Mouse (Mus musculus) hindbrain, embryonic 11.5 days (tissue): Measurements from ENCODE around the gene Slfn5. TPM values are rescaled to one million over a fixed set of nuclear protein-coding genes. Genes with fewer than 3 reads are reported as not detected.
"Not testable (repeated sequence)": the region's sequence is repeated elsewhere in the genome, so short reads cannot be mapped to it uniquely, and the experiment has no call there.

Source experiments
- ATAC-seq: fragments of 200-750 bp; cut with Nextera tagmentation; 2 replicates; pipeline ENCODE4 v1.8.0; 2017; ENCODE audit warnings: mild to moderate bottlenecking, moderate TSS enrichment, moderate library complexity; ENCODE audit not compliant: low FRiP score
- DNase-seq: peaks from one replicate; pipeline ENCODE4 v3.0.0-alpha.2; 2015; ENCODE audit warnings: low spot score
- H3K27ac ChIP-seq: fragments of 300-500 bp; sonication (generic); 2 replicates; pipeline ENCODE4 v1.5.1; 2014; ENCODE audit warnings: mild to moderate bottlenecking, low read depth, low read length
- H3K27me3 ChIP-seq: fragments of 300-500 bp; sonication (generic); 2 replicates; pipeline ENCODE4 v1.6.1; 2014; ENCODE audit warnings: mild to moderate bottlenecking, low read length, moderate library complexity, mixed read lengths; ENCODE audit not compliant: control insufficient read depth, insufficient read depth
- H3K36me3 ChIP-seq: fragments of 300-500 bp; sonication (generic); 2 replicates; pipeline ENCODE4 v1.6.1; 2014; ENCODE audit warnings: mild to moderate bottlenecking, low read length, moderate library complexity, mixed read lengths; ENCODE audit not compliant: control insufficient read depth, insufficient read depth
- H3K4me1 ChIP-seq: fragments of 300-500 bp; sonication (generic); replicated peaks from 2 replicates; pipeline ENCODE4 v1.6.1; 2014; ENCODE audit warnings: low read length, mixed read lengths; ENCODE audit not compliant: control insufficient read depth, insufficient read depth
- H3K4me2 ChIP-seq: fragments of 300-500 bp; sonication (generic); replicated peaks from 2 replicates; pipeline ENCODE4 v1.6.1; 2014; ENCODE audit warnings: mild to moderate bottlenecking, low read depth, low read length
- H3K4me3 ChIP-seq: fragments of 300-500 bp; sonication (generic); 2 replicates; pipeline ENCODE4 v1.5.1; 2014; ENCODE audit warnings: low read depth, low read length
- H3K9ac ChIP-seq: fragments of 300-500 bp; sonication (generic); 2 replicates; pipeline ENCODE4 v1.6.1; 2014; ENCODE audit warnings: low read depth, low read length
- H3K9me3 ChIP-seq: fragments of 300-500 bp; sonication (generic); 2 replicates; pipeline ENCODE4 v1.6.1; 2016; ENCODE audit warnings: low read length; ENCODE audit not compliant: control insufficient read depth
- WGBS: fragments of 180-500 bp; shearing (Covaris S2); extraction: QIAGEN DNeasy Blood & Tissue Kit; methylation state at CpG from one replicate; pipeline ENCODE4 v1.1.7; 2014; 5-methylcytosine and 5-hydroxymethylcytosine counted together
- polyA plus RNA-seq: library from polyadenylated mRNA; unstranded; fragments of >200 nt; fragmentation: Nextera tagmentation; extraction: Ambion mirVana; gene quantifications from 2 replicates; pipeline ENCODE4 v1.2.1, GENCODE M21; 2014

Slfn5 gene
- polyA plus RNA-seq, 1 experiment from 2014 or later, result 1.3 TPM

DNA sequence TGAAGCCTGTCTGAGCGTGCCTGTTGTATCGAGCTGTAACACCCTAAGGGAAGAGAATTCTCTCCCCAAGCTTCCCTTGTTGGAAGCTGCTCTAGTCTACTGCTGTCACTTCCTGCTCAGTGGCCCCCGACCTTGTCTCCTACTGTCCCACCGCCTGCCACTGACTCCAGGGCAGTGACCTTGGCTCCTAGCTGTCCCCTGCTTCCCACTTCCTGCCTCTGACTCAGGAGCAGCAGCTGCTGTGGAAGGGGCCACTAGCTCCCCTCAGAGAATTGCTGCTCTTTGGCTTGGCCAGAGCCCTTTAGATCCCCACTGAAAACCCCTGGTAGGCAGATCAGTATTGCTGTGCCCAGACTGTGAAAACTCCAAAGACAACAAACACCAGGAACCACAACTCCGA, 22.8 kb downstream of the Slfn5 start:
- Histone ChIP-seq H3K27ac (no peak overlapping the region), H3K4me2 (no peak overlapping the region), H3K27me3 (no peaks in the 10 kb centered on the region), H3K4me3 (no peak overlapping the region), H3K4me1 (no peaks in the 10 kb centered on the region; the same call in 1 of the 2 replicates), H3K9me3 (no peaks in the 10 kb centered on the region), H3K36me3 (no peaks in the 10 kb centered on the region), H3K9ac (no peak overlapping the region)
- 53% methylated on average over 5 of the region's 5 CpGs for WGBS
- ATAC-seq (no peak), DNase-seq (no peak)

DNA sequence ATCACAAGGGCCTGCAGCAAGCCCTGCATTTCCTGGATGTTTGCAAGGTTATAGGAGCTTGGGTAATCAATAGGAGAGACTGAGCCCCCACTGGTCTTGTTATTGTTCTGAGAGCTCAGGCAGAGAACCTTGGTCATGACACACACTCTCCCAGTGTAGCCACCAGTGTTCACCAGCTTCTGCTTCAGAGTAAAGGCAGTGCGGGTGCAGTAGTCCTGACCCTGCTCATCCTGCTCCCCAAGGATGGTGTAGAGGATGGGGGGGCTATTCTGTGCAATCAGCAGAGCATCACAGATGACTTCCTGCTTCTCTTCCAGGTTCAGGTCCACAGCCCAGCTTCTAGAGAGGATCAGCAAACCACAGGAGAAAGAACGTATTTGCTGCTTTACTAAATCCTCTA, 31.3 kb downstream of the Slfn5 start:
- 89% methylated on average over 2 of the region's 2 CpGs for WGBS
- not testable (repeated sequence) for H3K4me2 ChIP-seq, H3K4me3 ChIP-seq, H3K9me3 ChIP-seq, H3K27me3 ChIP-seq, H3K9ac ChIP-seq, ATAC-seq, H3K36me3 ChIP-seq, H3K27ac ChIP-seq, DNase-seq, H3K4me1 ChIP-seq

DNA sequence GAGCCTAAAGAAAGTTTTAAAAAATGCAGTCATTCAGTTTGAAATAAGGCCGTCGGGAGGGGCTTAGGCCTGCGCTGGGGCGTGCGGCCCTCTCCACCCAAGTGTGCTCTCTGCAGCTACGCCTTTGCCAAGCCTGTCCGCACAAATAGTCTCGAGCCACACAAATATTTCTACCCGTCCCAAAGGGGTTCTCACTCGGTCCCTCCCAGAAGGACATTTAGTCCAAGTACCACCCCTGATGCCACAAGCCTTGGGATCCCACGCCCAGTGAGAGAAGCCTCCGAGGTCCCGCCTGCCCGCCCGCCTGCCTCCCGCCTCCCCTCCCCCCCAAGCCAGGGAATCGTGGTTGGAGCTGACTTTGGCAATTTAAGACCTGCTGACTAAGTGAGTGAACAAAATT, 32.0 kb downstream of the Slfn5 start:
- DNase-seq (no peak), ATAC-seq (no peak)
- H3K27ac ChIP-seq, result no peak overlapping the region
- H3K9ac ChIP-seq, result no peak overlapping the region
- no peaks in the 10 kb centered on the region for H3K9me3 ChIP-seq
- no peaks in the 10 kb centered on the region for H3K36me3 ChIP-seq
- H3K4me3 ChIP-seq, result no peak overlapping the region
- H3K4me1 ChIP-seq, result no peaks in the 10 kb centered on the region
- H3K27me3 ChIP-seq, result no peaks in the 10 kb centered on the region
- no peak overlapping the region for H3K4me2 ChIP-seq
- 77% methylated on average over 17 of the region's 17 CpGs for WGBS

DNA sequence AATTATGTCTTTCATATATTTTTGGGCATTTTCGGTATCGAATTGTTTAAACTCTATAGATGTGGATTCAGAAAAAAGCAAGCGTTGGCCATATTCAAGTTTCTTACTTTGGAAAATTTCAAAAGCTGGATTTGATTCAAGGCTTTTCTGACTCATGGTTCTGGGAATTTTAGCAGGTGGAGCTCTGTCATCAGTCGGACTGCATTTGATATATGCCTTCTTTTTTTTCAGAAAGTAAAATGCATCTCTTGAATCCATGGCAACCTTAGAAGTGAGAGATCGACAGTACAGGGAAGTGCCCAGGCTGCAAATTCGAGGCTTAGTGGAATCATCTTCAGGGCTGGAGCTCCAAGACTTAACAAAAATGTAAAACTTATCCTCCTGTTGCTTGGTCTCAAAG, 36.5 kb downstream of the Slfn5 start:
- ATAC-seq, result no peak
- Histone ChIP-seq H3K4me2 (no peak overlapping the region), H3K4me1 (no peaks in the 10 kb centered on the region; the same call in 1 of the 2 replicates), H3K4me3 (no peak overlapping the region), H3K27ac (no peak overlapping the region), H3K9me3 (no peaks in the 10 kb centered on the region), H3K36me3 (no peaks in the 10 kb centered on the region), H3K9ac (no peak overlapping the region), H3K27me3 (peaks cover 3% of the 10 kb centered on the region; the same call in 1 of the 2 replicates)
- WGBS, result 85% methylated on average over 6 of the region's 6 CpGs
- no peak for DNase-seq

DNA sequence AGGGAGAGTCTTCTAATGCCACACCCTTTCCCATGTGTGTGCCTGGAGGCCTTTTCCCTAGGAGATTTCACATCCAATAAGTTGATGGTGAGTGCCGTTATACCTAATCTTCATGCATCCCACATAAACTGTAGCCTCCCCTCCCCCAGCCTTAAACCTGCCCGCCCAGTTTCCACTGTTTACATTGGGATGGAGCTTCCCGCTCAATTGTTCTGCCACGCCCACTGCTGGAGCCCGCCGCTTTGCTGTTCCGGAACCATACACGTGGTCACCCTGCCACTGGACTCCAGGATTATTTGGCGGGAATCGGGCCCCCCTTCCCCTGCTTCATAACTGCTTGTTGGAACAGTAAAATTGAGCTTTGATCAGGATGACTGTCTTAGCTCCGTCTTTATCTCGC, 38.2 kb downstream of the Slfn5 start:
- H3K9ac ChIP-seq, result no peak overlapping the region
- no peak for ATAC-seq
- WGBS, result 32% methylated on average over 12 of the region's 12 CpGs
- no peaks in the 10 kb centered on the region; the same call in 1 of the 2 replicates for H3K4me1 ChIP-seq
- H3K27ac ChIP-seq, result no peak overlapping the region
- peak; percentile 8 for DNase-seq
- no peak overlapping the region for H3K4me3 ChIP-seq
- H3K4me2 ChIP-seq, result no peak overlapping the region
- H3K9me3 ChIP-seq, result no peaks in the 10 kb centered on the region
- H3K36me3 ChIP-seq, result no peaks in the 10 kb centered on the region
- peaks cover 3% of the 10 kb centered on the region; the same call in 1 of the 2 replicates for H3K27me3 ChIP-seq

DNA sequence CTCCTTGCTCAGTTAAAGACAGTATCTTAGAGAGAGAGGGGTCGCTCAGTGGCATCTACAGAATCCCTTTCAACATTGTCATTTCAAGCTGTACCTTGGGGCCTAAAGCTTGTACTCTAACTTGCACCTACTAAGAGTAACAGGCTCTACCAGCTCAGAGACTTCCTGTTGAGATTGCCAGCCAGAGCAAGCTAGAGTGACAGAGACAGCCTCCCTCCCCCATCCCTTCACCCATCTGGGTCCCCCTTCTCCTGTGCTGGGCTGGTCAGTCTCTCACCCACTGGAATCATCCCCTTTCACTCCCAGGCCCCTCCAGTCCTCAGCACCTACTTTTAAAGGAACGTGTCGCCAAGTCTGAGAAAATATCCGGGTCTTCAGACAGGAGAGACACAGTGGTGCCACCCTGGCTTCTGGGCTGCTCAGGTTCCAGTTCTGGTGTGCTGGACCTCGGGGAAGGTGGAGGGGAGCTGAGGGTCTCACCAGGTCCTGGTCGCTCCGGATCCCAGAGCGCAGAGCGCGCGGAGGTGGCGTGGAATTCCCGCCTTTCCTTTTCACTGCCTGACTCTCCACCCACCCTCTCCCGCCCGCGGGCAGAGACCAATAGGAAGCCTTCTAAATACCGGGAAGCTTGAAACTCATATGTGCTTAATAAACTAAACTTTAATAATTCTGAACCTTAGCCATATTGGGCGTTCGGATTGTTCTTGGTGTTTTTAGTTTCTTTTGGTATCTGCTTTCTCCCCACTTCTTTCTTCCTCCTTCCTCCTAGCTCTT, 39.6 kb downstream of the Slfn5 start:
- not testable (repeated sequence) for H3K9me3 ChIP-seq, H3K4me1 ChIP-seq, H3K27me3 ChIP-seq, ATAC-seq, H3K27ac ChIP-seq, H3K36me3 ChIP-seq
- peak overlapping the region; percentile 30 for H3K4me3 ChIP-seq
- H3K4me2 ChIP-seq, result peak overlapping the region; percentile 49
- H3K9ac ChIP-seq, result peak overlapping the region; percentile 36; the same call in 1 of the 2 replicates
- peak; percentile 65 for DNase-seq
- 11% methylated on average over 19 of the region's 19 CpGs for WGBS

DNA sequence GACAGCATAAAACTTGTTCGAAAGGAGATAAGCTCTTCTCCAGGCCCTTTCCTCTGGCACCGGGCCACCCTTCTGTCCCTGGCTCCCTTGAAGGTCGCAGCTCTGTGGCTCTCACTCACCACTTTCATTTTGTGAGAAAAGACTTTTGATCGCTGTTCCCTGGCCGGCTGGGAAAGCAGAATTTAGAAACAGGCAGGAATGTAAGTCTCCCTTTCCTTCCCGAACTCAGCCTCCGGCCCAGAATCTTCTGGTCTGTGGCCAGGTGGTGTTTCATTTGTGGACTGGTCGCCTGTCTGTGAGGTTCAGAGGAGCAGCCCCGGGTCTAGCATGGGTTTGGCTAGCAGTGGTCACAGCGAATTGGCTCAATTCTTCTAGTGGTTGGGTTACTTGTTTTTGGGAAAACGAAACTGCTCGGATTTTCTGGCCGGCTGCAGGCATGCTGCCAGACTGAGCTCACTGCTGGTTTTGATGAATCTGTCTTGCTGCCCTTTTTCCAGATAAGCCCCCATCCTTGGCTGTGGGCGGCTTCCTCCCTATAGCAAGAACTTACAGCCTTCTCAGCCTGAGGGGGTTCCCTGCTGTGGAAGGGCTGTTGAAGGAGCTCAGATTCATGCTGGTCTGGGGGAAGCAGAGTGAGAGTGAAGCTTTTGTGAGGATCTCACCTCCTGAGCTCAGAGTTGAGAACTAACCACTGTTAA, 40.5 kb downstream of the Slfn5 start, which contains the start of gene Slfn9:
TSS of gene Slfn9 (minus strand) at position 362 of the 698 bp plus-strand sequence.
- 9% methylated on average over 14 of the region's 14 CpGs for WGBS
- ATAC-seq, result no peak
- H3K27ac ChIP-seq, result no peak within 1 kb of the TSS

DNA sequence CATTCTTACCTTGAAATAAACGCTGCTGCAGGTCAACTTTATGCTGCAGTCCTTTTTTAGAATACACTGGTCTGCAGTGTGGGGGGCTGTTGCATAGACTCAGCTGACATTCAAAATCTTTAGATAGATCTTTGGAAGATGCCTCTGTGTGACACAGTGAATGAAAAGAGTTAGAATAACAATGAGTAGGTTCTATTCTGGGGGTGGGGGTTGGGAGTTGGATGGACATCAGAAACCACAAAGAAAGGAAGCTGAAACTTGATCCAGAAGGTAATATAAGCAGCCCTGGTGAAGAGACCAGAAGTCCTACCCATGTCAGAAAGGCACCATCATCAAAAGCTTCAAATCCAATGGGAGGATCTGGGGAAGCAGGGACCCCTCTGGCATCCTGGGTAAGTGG, 62.2 kb downstream of the Slfn5 start:
- no peaks in the 10 kb centered on the region for H3K4me1 ChIP-seq
- no peak overlapping the region for H3K27ac ChIP-seq
- no peaks in the 10 kb centered on the region for H3K9me3 ChIP-seq
- ATAC-seq (no peak), DNase-seq (no peak)
- no peaks in the 10 kb centered on the region for H3K27me3 ChIP-seq
- H3K36me3 ChIP-seq, result no peaks in the 10 kb centered on the region
- H3K4me3 ChIP-seq, result no peak overlapping the region
- H3K9ac ChIP-seq, result no peak overlapping the region
- 78% methylated on average over 1 of the region's 1 CpGs for WGBS
- no peak overlapping the region for H3K4me2 ChIP-seq

More for the DNA sequence above, 40.5 kb downstream of the Slfn5 start, which contains the start of gene Slfn9:
- no peaks in the 10 kb centered on the region; the same call in 1 of the 2 replicates for H3K4me1 ChIP-seq
- H3K4me3 ChIP-seq, result peak within 1 kb of the TSS; percentile 30
- H3K4me2 ChIP-seq, result peak within 1 kb of the TSS; percentile 49
- H3K9ac ChIP-seq, result peak within 1 kb of the TSS; percentile 36
- H3K9me3 ChIP-seq, result no peaks in the 10 kb centered on the region
- peaks cover 3% of the 10 kb centered on the region; the same call in 1 of the 2 replicates for H3K27me3 ChIP-seq
- DNase-seq, result peak; percentile 49
- no peaks in the 10 kb centered on the region for H3K36me3 ChIP-seq
